Mouse (Mus musculus): ENCODE measurements around the gene Wdr20.

The Wdr20 gene

GRCm38 (mm10) chr12:110828908-110829307, 91.2 kb downstream of the Wdr20 start:
- DNase-seq = no peak

GRCm38 (mm10) chr12:110830293-110831024, 92.7 kb downstream of the Wdr20 start:
- no peak for DNase-seq

GRCm38 (mm10) chr12:110835182-110835581, 97.4 kb downstream of the Wdr20 start:
- DNase-seq = no peak

DNA sequence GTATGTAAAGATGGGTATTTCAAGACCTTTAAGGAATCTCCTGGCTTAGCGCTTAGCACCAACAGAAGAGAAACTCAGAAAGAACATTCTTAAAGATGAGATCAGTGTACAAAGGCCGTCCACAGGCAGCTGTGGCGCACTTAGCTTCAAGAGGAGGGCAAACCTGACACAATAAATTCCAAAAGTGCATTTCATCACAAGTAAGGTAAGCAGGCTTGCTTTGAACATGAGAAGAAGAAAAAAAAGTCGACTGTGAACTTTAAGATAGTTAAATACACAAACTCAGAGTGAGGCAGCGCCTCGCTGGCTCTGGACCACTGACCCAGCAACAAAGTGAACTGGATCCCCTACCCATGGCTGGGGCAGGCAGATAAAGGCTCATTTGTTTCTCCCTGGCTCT, 99.0 kb downstream of the Wdr20 start:
- DNase-seq = no peak

GRCm38 (mm10) chr12:110837192-110837841, 99.6 kb downstream of the Wdr20 start:
- peak; percentile 20 to 35 for DNase-seq

GRCm38 (mm10) chr12:110837850-110838249, 100.1 kb downstream of the Wdr20 start:
- no peak for DNase-seq

GRCm38 (mm10) chr12:110840348-110841198, 102.8 kb downstream of the Wdr20 start, which contains the start of gene Mok:
Gene Mok, minus strand, starts transcription at chr12:110840939.
- DNase-seq = peak; percentile 97

- DNase-seq = no peak
These were observed 104.2 kb downstream of the Wdr20 start for GRCm38 (mm10) chr12:110841731-110842493.

GRCm38 (mm10) chr12:110843194-110844048, 105.7 kb downstream of the Wdr20 start:
- peak; percentile 89 to 91 for DNase-seq

DNA sequence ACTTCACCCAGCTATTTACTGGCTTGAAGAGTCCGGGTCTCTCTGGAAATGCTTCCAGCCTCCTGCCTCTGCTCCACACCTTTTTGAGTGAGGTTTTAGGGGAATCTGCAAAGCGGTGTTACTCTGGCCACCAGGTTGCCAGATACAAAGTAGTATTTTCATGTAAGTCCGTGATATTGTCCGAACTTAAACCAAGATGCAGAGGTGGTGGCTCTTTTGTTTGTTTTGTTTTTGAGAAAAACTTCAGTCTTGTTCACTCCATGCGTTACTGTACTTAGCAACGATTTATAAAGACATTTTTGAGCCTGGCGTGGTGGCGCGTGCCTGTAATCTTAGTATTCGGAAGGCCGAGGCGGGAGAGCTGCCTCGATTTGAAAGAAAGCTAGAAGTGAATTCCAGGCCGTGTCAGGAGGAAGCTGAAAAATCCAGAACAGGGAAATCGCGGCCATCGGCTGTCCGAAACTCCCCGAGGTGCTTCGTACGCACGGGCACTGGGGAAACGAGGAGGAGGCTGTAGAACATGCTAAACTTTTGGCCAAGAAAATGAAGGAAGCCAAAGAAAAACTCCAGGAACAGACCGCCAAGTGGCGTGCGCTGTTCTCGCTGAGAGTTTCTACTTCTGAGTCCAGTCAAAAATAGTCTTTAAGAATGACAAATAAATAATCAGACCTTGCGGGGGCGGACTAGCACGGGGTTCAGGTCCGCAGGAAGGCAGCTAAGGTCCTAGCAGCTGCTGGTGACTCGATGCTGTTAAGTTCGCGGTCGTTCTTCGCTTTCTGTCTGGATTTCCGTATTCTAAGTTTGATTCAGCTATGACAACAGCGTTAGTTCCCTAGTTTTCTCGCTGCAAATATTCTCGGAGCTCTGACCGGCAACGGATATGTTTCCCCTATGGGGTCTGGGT, 106.7 kb downstream of the Wdr20 start:
- peak in 1 of 2 experiments; percentile 53 for DNase-seq

DNA sequence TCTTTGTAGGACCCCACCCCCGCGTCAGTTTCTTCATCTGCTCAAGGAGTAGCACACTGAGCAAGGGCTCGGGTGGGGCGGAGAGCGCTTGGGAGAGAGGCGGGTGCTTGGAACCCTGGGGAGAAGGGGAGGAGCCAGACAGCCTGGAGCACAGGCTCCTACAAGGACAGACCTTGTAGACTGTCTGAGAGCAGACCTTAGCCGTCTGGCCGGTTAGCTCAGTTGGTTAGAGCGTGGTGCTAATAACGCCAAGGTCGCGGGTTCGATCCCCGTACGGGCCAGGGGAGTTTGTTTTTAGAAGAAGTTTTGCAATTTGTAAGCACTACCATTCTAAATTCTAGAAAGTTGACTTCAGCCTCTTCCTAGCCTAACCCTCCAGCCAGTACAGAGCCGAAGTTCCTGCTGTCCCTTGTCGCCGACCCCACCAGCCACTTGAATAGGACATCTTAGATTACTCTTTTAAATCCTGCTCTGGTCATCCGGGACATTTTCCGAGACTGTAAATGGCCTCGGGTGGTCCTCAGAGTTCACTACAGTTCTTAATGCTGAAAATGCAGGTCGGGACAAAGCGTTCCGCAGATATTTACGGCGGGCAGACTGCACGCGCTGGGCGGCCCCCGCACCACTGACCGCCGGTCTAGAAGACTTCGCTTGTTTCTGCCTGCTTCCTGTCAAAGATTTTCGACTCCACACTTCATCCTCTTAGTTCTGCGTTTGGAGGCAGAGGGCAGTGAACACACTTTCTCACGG, 107.6 kb downstream of the Wdr20 start:
- peak; percentile 91 to 94 for DNase-seq

GRCm38 (mm10) chr12:110846191-110846765, 108.5 kb downstream of the Wdr20 start:
- DNase-seq = no peak

GRCm38 (mm10) chr12:110850010-110850928, 112.5 kb downstream of the Wdr20 start, which contains the start of gene Zfp839:
Gene Zfp839, plus strand, starts transcription at chr12:110850253.
- DNase-seq = peak; percentile 89 to 93

DNA sequence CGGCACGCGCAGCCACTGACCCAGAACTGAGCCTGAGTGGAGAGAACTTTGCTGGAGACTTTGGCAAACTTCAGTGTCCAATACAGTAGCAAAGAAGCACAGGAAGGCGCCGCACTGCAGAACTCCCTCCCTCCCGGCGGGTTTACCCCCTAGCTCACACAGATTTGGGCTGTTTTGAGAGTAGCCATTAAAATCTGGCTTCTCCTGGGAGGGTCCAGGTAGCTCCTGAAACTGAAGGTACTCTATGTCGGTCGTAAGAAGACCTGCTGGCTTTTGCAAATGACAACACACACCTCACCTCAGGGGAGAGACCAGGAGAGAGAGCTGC, 113.1 kb downstream of the Wdr20 start:
- DNase-seq = no peak

DNA sequence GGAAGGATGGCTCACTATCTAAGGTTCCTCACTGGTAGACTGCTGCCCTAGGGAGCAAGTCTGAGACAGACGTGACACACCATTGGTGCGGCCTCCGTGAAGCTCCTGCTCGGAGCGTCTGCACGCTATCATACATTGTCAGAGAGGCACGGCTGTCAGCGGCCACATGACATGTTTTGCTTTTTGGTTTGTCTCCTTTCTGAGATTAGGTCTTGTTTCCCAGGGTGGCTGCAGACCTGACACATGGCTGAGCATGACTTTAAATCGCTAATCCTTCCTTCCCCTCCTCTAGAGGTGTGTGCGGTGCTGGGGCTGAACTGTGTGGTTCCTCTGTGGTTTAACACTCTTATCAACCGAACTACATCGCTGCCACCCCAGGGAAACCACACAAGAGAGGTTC, 113.7 kb downstream of the Wdr20 start:
- no peak for DNase-seq

GRCm38 (mm10) chr12:110851923-110852322, 114.2 kb downstream of the Wdr20 start:
- DNase-seq = no peak

Measured in kidney, postnatal 4 days (tissue).